Mouse (Mus musculus) lung, postnatal 0 days (tissue): ENCODE results near the gene Ppfia4. TPM values are rescaled to one million over a fixed set of nuclear protein-coding genes. Genes with fewer than 3 reads are reported as not detected.

Experiments
- ATAC-seq: fragments of 200-750 bp; cut with Nextera tagmentation; 2 replicates; pipeline ENCODE4 v1.8.0; 2017; ENCODE audit warnings: moderate library complexity
- DNase-seq: peaks from one replicate; pipeline ENCODE4 v3.0.0-alpha.2; 2016; ENCODE audit warnings: low spot score
- H3K27ac ChIP-seq: fragments of 300-500 bp; sonication (generic); 2 replicates; pipeline ENCODE4 v1.5.1; 2014; ENCODE audit warnings: antibody characterized with exemption, mild to moderate bottlenecking, low read length, mixed read lengths
- H3K27me3 ChIP-seq: fragments of 300-500 bp; sonication (generic); replicated peaks from 2 replicates; pipeline ENCODE4 v1.6.1; 2014; ENCODE audit warnings: low read length, mixed read lengths; ENCODE audit not compliant: insufficient read depth
- H3K36me3 ChIP-seq: fragments of 300-500 bp; sonication (generic); 2 replicates; pipeline ENCODE4 v1.6.1; 2014; ENCODE audit warnings: low read length, mixed read lengths; ENCODE audit not compliant: insufficient read depth
- H3K4me1 ChIP-seq: fragments of 300-500 bp; sonication (generic); 2 replicates; pipeline ENCODE4 v1.6.1; 2014; ENCODE audit warnings: antibody characterized with exemption, low read depth, low read length, mixed read lengths; ENCODE audit not compliant: insufficient read depth
- H3K4me2 ChIP-seq: fragments of 300-500 bp; sonication (generic); replicated peaks from 2 replicates; pipeline ENCODE4 v1.6.1; 2014; ENCODE audit warnings: low read depth, mild to moderate bottlenecking, low read length, moderate library complexity, mixed read lengths
- H3K4me3 ChIP-seq: fragments of 300-500 bp; sonication (generic); 2 replicates; pipeline ENCODE4 v1.5.1; 2014; ENCODE audit warnings: low read depth, low read length
- H3K9ac ChIP-seq: fragments of 300-500 bp; sonication (generic); replicated peaks from 2 replicates; pipeline ENCODE4 v1.6.1; 2014; ENCODE audit warnings: low read depth, mild to moderate bottlenecking
- H3K9me3 ChIP-seq: fragments of 300-500 bp; sonication (generic); 2 replicates; pipeline ENCODE4 v1.6.1; 2016; ENCODE audit warnings: low read length, mixed read lengths
- CTCF ChIP-seq: IDR thresholded peaks from 2 replicates; pipeline ENCODE4 v1.5.1; 2016; ENCODE audit warnings: antibody characterized with exemption, mild to moderate bottlenecking
- EP300 ChIP-seq: IDR thresholded peaks from 2 replicates; pipeline ENCODE4 v1.6.1; 2016; ENCODE audit warnings: antibody characterized with exemption, mild to moderate bottlenecking, control low read depth
- WGBS: fragments of 180-500 bp; shearing (Covaris S2); extraction: QIAGEN DNeasy Blood & Tissue Kit; methylation state at CpG from one replicate; pipeline ENCODE4 v1.1.7; 2014; 5-methylcytosine and 5-hydroxymethylcytosine counted together
- polyA plus RNA-seq: library from polyadenylated mRNA; unstranded; fragments of >200 nt; fragmentation: Nextera tagmentation; extraction: Ambion mirVana; gene quantifications from 2 replicates; pipeline ENCODE4 v1.2.1, GENCODE M21; 2015

Gene Ppfia4
- polyA plus RNA-seq, 1 experiment from 2014 or later: 4.5 TPM

DNA sequence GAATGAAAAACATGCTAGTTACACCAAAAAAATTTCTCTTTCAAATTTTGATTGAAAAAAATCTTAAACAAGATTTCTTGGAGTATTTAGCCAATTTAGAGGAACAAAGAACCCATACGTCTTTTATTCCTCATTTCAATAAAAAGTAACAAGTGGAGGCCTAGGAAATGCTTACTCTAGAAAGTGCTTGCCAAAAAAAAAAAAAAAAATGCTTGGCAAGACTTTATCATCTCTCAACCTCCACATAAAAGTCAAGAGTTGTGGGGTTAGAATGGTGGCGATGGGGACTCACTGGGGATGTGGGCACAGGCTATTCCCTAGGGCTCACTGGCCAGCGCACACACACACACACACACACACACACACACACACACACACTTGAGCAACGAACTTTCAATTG lies 30.5 kb upstream of the Ppfia4 start:
- 75% methylated on average over 4 of the region's 4 CpGs for WGBS
- peaks cover 10% of the 10 kb centered on the region; the same call in 1 of the 2 replicates for H3K36me3 ChIP-seq
- H3K27ac ChIP-seq: no peak overlapping the region
- DNase-seq (no peak), ATAC-seq (no peak)
- H3K27me3 ChIP-seq: no peaks in the 10 kb centered on the region
- no peak overlapping the region for H3K4me2 ChIP-seq
- no peaks in the 10 kb centered on the region for H3K9me3 ChIP-seq
- H3K4me1 ChIP-seq: peaks cover 5% of the 10 kb centered on the region; the same call in 1 of the 2 replicates
- TF ChIP-seq EP300 (no peak), CTCF (no peak)
- H3K4me3 ChIP-seq: no peak overlapping the region
- no peak overlapping the region for H3K9ac ChIP-seq

DNA sequence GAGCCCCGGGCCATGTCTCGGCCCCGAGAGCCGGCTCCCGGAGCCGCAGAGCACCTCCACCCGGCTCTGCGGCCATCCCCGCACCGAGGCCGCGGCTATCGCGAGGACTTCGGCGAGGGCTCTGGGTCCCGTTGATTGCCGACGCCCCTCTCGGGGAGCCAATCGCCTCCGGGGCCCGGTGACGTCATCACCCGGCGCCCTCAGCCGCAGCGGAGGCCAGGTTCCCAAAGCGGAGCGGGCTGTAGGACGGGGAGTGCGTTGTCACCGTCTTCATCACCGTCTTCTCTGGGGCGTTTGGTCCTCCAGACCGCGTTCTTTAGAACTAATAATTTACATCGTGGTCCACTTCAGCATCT lies 29.1 kb upstream of the Ppfia4 start, which contains the start of gene Tmem183a:
Gene Tmem183a, minus strand, starts transcription at position 123 of the 356 bp plus-strand sequence.
- DNase-seq (peak; percentile 97), ATAC-seq (peak; percentile 99)
- Histone ChIP-seq H3K4me1 (peaks cover 5% of the 10 kb centered on the region; the same call in 1 of the 2 replicates), H3K4me2 (peak within 1 kb of the TSS; percentile 64), H3K9me3 (no peaks in the 10 kb centered on the region), H3K4me3 (peak within 1 kb of the TSS; percentile 85), H3K9ac (peak within 1 kb of the TSS; percentile 88), H3K27me3 (no peaks in the 10 kb centered on the region), H3K27ac (peak within 1 kb of the TSS; percentile 88), H3K36me3 (peaks cover 16% of the 10 kb centered on the region; the same call in 1 of the 2 replicates)
- no peak for TF ChIP-seq EP300
- under 1% methylated on average over 38 of the region's 38 CpGs for WGBS

DNA sequence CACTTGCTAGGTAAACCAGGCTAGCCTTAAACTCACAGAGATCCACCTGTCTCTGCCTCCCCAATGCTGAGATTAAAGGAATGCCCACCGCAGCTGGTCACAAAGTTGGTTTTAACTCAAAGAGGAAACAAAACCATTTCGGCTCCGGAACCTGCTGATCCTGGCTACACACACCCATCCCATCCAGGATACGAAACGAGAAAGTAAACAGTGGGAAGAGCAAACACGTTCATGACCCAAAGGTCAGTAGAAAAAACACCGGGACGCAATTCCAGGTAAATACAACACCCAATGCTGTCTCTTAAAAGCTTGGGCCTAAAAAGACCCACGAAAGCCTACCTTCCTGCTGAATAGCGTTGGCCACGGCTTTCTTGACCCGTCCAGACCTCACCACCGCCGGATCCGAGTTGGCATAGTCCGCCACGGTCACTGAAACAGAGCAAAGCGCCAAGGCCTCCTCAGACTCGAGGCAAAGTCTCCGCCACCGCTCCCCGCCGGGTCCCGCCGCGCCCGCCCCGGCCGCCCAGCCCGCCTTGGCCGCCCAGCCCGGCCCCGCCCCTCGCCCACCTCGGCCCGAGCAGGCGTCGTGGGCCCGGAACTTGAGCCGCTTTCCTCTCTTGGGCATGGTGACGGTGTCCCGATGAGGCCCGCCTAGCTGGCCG lies 28.6 kb upstream of the Ppfia4 start:
- TF ChIP-seq CTCF: no peak
- Histone ChIP-seq H3K9me3 (no peaks in the 10 kb centered on the region), H3K4me1 (peaks cover 5% of the 10 kb centered on the region; the same call in 1 of the 2 replicates)

DNA sequence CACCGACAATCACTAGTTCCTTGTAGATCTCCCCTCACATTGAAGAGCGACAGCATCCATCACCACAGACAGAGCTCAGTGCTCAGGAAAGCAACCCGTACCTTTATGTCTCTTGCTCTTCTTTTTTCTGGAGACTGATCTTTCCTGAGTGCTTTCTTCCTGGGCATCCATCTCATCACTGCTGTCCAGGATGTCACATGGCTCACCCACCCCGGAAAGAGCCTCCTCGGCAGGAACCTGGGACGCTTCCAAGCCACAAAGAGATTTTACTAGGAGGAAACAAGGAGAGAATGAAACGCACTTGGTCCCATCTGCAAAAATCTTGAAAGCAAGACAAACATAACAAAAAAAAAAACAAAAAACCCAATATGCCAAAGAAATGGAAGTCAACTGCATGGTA lies 27.9 kb upstream of the Ppfia4 start:
- Histone ChIP-seq H3K36me3 (peaks cover 22% of the 10 kb centered on the region), H3K27me3 (no peaks in the 10 kb centered on the region), H3K9me3 (no peaks in the 10 kb centered on the region), H3K9ac (no peak overlapping the region), H3K4me2 (peak overlapping the region; percentile 64; the same call in 1 of the 2 replicates), H3K4me3 (no peak overlapping the region; the same call in 1 of the 2 replicates), H3K4me1 (peaks cover 5% of the 10 kb centered on the region; the same call in 1 of the 2 replicates), H3K27ac (no peak overlapping the region; the same call in 1 of the 2 replicates)
- 49% methylated on average over 7 of the region's 7 CpGs for WGBS
- no peak for DNase-seq
- no peak for ATAC-seq
- TF ChIP-seq CTCF (no peak), EP300 (no peak)

More for the DNA sequence above, 28.6 kb upstream of the Ppfia4 start:
- Histone ChIP-seq H3K27ac (peak overlapping the region; percentile 88), H3K36me3 (peaks cover 17% of the 10 kb centered on the region), H3K9ac (peak overlapping the region; percentile 88), H3K4me3 (peak overlapping the region; percentile 85), H3K27me3 (no peaks in the 10 kb centered on the region), H3K4me2 (peak overlapping the region; percentile 64)
- under 1% methylated on average over 32 of the region's 44 CpGs for WGBS
- DNase-seq (peak; percentile 58), ATAC-seq (peak; percentile 86)

DNA sequence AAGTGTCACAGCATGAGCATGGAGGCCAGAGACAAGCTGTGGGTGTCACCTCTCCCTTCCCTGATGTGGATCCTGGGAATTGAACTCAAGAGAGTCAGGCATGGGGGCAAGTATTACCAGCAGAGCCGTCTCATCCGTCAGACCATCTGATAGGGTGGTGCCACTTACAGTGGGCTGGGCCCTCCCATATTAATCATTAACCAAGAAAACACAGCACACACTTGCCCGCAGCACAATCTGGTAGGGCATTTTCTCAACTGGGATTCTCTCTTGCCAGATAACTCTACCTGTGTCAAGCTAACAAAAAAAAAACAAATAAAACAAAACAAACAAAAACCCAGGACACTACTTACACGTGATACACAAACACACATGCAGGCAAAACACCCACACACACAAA lies 24.7 kb upstream of the Ppfia4 start:
- no peak for TF ChIP-seq CTCF
- no peak for TF ChIP-seq EP300
- WGBS: 67% methylated on average over 4 of the region's 4 CpGs
- Histone ChIP-seq H3K36me3 (peaks cover 38% of the 10 kb centered on the region), H3K4me3 (no peak overlapping the region), H3K9ac (no peak overlapping the region), H3K4me2 (no peak overlapping the region), H3K9me3 (no peaks in the 10 kb centered on the region), H3K4me1 (peaks cover 5% of the 10 kb centered on the region; the same call in 1 of the 2 replicates), H3K27ac (no peak overlapping the region), H3K27me3 (no peaks in the 10 kb centered on the region)
- ATAC-seq (no peak), DNase-seq (no peak)

DNA sequence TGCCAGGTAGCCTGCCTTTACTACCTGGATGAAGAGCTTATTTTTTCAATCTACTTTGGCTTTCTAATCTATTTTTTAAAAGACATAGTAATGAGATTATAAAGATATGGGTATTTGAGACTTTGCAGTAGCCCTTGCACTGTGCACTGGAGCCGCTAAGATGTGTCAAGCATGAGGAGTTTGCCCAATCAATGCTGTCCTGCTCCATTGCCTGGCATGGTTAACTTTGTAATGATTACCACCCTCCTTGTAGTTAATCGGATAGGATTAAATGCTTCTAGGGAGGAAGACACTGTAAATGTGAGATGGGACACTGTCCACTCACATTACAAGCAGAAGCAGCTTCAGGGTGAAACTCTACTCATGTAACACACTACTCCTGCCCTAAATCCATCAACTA lies 20.6 kb upstream of the Ppfia4 start:
- H3K27ac ChIP-seq: no peak overlapping the region
- no peak for ATAC-seq
- no peak overlapping the region for H3K4me3 ChIP-seq
- no peaks in the 10 kb centered on the region for H3K4me1 ChIP-seq
- H3K4me2 ChIP-seq: no peak overlapping the region
- H3K36me3 ChIP-seq: peaks cover 54% of the 10 kb centered on the region
- no peaks in the 10 kb centered on the region for H3K27me3 ChIP-seq
- WGBS: 93% methylated on average over 2 of the region's 2 CpGs
- no peak overlapping the region for H3K9ac ChIP-seq
- DNase-seq: no peak
- H3K9me3 ChIP-seq: no peaks in the 10 kb centered on the region
- TF ChIP-seq CTCF (no peak), EP300 (no peak)
